ENCODE assay signal across 8 mouse cellular contexts in genomic region chr10:59978401-59978800, GRCm38 (mm10). TPM values are rescaled to one million over a fixed set of nuclear protein-coding genes. Genes with fewer than 3 reads are reported as not detected.
DNase-seq lines count a peak whose midpoint lies in the region; ATAC-seq and TF ChIP-seq lines count a peak whose summit lies in the region.

No protein-coding gene starts in this region.

- no peaks in the 10 kb centered on the region for H3K9me3 ChIP-seq in heart, embryonic 12.5 days (replicated peaks)
- H3K9me3 ChIP-seq in liver, postnatal 0 days (ENCODE audit: low read length) = no peaks in the 10 kb centered on the region

- no peak overlapping the region for H3K4me3 ChIP-seq in heart, embryonic 12.5 days
- no peak overlapping the region for H3K4me3 ChIP-seq in liver, postnatal 0 days (ENCODE audit: low read depth, low read length)

- no peak overlapping the region for H3K4me2 ChIP-seq in heart, embryonic 12.5 days
- H3K4me2 ChIP-seq in liver, postnatal 0 days (ENCODE audit: low read depth, low read length) = no peak overlapping the region

- WGBS in heart, embryonic 12.5 days = 52% methylated on average over 2 of the region's 2 CpGs
- WGBS in liver, postnatal 0 days (ENCODE audit: insufficient replicate concordance) = 54% methylated on average over 2 of the region's 2 CpGs

- H3K36me3 ChIP-seq in heart, embryonic 12.5 days = no peaks in the 10 kb centered on the region
- no peaks in the 10 kb centered on the region for H3K36me3 ChIP-seq in liver, postnatal 0 days (replicated peaks; ENCODE audit: insufficient read depth, low read length)

- no peak for ATAC-seq in heart, embryonic 12.5 days (ENCODE audit: insufficient number of reproducible peaks, low FRiP score)
- ATAC-seq in liver, postnatal 0 days = peak; percentile 26
- ATAC-seq in granulocyte monocyte progenitor cell, adult 5-6 weeks (replicated peaks; ENCODE audit: poor library complexity, severe bottlenecking) = no peak
- no peak for ATAC-seq in CD4-positive, CD25-positive, alpha-beta regulatory T cell, adult 4 months

- peak overlapping the region; percentile 59 for H3K27ac ChIP-seq in heart, embryonic 12.5 days (ENCODE audit: poor library complexity, severe bottlenecking)
- peak overlapping the region; percentile 84 for H3K27ac ChIP-seq in liver, postnatal 0 days (ENCODE audit: low read depth)

- TF ChIP-seq EP300 in liver, postnatal 0 days (IDR thresholded peaks at IDR 0.05; ENCODE audit: low read depth) = no peak

- peak; percentile 97 for DNase-seq in heart, adult 11 months
- DNase-seq in heart, postnatal 4 days = no peak
- peak; percentile 19 for DNase-seq in 3T3-L1 (ENCODE audit: low read depth, low spot score)
- DNase-seq in liver, postnatal 0 days = no peak
- DNase-seq in left cerebral cortex, postnatal 25 days (ENCODE audit: low spot score in 2 of 2) = no peak

- H3K9ac ChIP-seq in heart, embryonic 12.5 days = no peak overlapping the region
- H3K9ac ChIP-seq in liver, postnatal 0 days (replicated peaks) = 0 out of 2 replicates have a peak overlapping the region, but pooled peaks have one; percentile 8

- no peak for TF ChIP-seq CTCF in liver, postnatal 0 days (IDR thresholded peaks at IDR 0.05; ENCODE audit: low read depth)

- no peaks in the 10 kb centered on the region for H3K27me3 ChIP-seq in heart, embryonic 12.5 days (replicated peaks)
- no peaks in the 10 kb centered on the region for H3K27me3 ChIP-seq in liver, postnatal 0 days (ENCODE audit: insufficient read depth, low read length)

- intact Hi-C loops in left cerebral cortex, postnatal 25 days (cut with DNase I) = no loop called here

- H3K4me1 ChIP-seq in heart, embryonic 12.5 days (replicated peaks) = peaks cover 82% of the 10 kb centered on the region
- H3K4me1 ChIP-seq in liver, postnatal 0 days (ENCODE audit: insufficient read depth) = peaks cover 60% of the 10 kb centered on the region

RNA-seq across cellular contexts. Expression of gene Ascc1, which starts 24.2 kb away (rescaled TPM):
- 10 to 100 TPM; 20.2 to 22.0 TPM for total RNA-seq in heart, postnatal 4 days (2021)
- polyA plus RNA-seq in heart, embryonic 12.5 days (2016; fragmentation: Nextera tagmentation; extraction: Ambion mirVana) = 33.2 and 33.8 TPM in 2 replicates
- 14.1 and 14.7 TPM in 2 replicates for polyA plus RNA-seq in liver, postnatal 0 days (2015; fragmentation: Nextera tagmentation; extraction: Ambion mirVana)
- total RNA-seq in granulocyte monocyte progenitor cell, adult 5-6 weeks (2014; fragmentation: Nextera tagmentation) = 19.4 and 24.3 TPM in 2 replicates
- total RNA-seq in granulocyte monocyte progenitor cell, adult 5-6 weeks (2017) = 24.8 and 34.2 TPM in 2 replicates
- polyA plus RNA-seq in CD4-positive, CD25-positive, alpha-beta regulatory T cell, adult 4 months (2017; shearing (Covaris generic)) = 10 to 100 TPM; 57.8 to 61.3 TPM
- total RNA-seq in left cerebral cortex, postnatal 25 days (2021) = 10 to 100 TPM; 15.1 to 15.5 TPM

RNA-seq across cellular contexts. Expression of gene Anapc16, which starts 24.5 kb away (rescaled TPM):
- total RNA-seq in heart, postnatal 4 days (2021) = 10 to 100 TPM; 70.5 to 73.5 TPM
- polyA plus RNA-seq in heart, embryonic 12.5 days (2016; fragmentation: Nextera tagmentation; extraction: Ambion mirVana) = 79.4 and 84.7 TPM in 2 replicates
- polyA plus RNA-seq in liver, postnatal 0 days (2015; fragmentation: Nextera tagmentation; extraction: Ambion mirVana) = 37.3 and 37.7 TPM in 2 replicates
- 36.2 and 43.2 TPM in 2 replicates for total RNA-seq in granulocyte monocyte progenitor cell, adult 5-6 weeks (2014; fragmentation: Nextera tagmentation)
- total RNA-seq in granulocyte monocyte progenitor cell, adult 5-6 weeks (2017) = 46.2 and 48.8 TPM in 2 replicates
- polyA plus RNA-seq in CD4-positive, CD25-positive, alpha-beta regulatory T cell, adult 4 months (2017; shearing (Covaris generic)) = 100 to 1,000 TPM in 1 of 2 experiments, 10 to 100 TPM in 1; 82.2 to 102 TPM
- total RNA-seq in left cerebral cortex, postnatal 25 days (2021) = 10 to 100 TPM; 62.9 to 63.5 TPM

RNA-seq across cellular contexts. Expression of gene Ddit4, which starts 26.8 kb away (rescaled TPM):
- 10 to 100 TPM; 31.4 to 36.9 TPM for total RNA-seq in heart, postnatal 4 days (2021)
- polyA plus RNA-seq in heart, embryonic 12.5 days (2016; fragmentation: Nextera tagmentation; extraction: Ambion mirVana) = 23.9 and 25.7 TPM in 2 replicates
- 3.6 and 5.2 TPM in 2 replicates for polyA plus RNA-seq in liver, postnatal 0 days (2015; fragmentation: Nextera tagmentation; extraction: Ambion mirVana)
- total RNA-seq in granulocyte monocyte progenitor cell, adult 5-6 weeks (2014; fragmentation: Nextera tagmentation) = 0.49 TPM in 1 of 2 replicates, not detected in the other
- total RNA-seq in granulocyte monocyte progenitor cell, adult 5-6 weeks (2017) = 2.0 and 2.2 TPM in 2 replicates
- polyA plus RNA-seq in CD4-positive, CD25-positive, alpha-beta regulatory T cell, adult 4 months (2017; shearing (Covaris generic)) = 10 to 100 TPM; 16.6 to 32.8 TPM
- 10 to 100 TPM; 40.8 to 42.6 TPM for total RNA-seq in left cerebral cortex, postnatal 25 days (2021)

Comparison
In these comparisons a context has a peak if more than half of its experiments do, and no peak if none do; other contexts are left out.
1. DNase-seq: peak in heart, adult 11 months (single experiment) and 3T3-L1 (single experiment); none in heart, postnatal 4 days (single experiment), liver, postnatal 0 days (single experiment) and left cerebral cortex, postnatal 25 days (0 of 2).
2. RNA of gene Ddit4, which starts 26.8 kb away (total RNA-seq): 40.8 to 42.6 TPM in left cerebral cortex, postnatal 25 days and 31.4 to 36.9 TPM in heart, postnatal 4 days; 0.49 to 2.2 TPM in granulocyte monocyte progenitor cell, adult 5-6 weeks; every median in the first group is over 10 times any median in the second.